Mouse (Mus musculus) kidney, adult 2 months (tissue): ENCODE results near the gene Gm37240. TPM values are rescaled to one million over a fixed set of nuclear protein-coding genes. Genes with fewer than 3 reads are reported as not detected.

Experiments used
- DNase-seq: peaks from one replicate; pipeline ENCODE4 v3.0.0; 2021
- H3K27ac ChIP-seq: fragments of 200-500 bp; 2 replicates; pipeline ENCODE4 v1.5.1; 2012; ENCODE audit warnings: low read depth, low read length, control low read depth, inconsistent platforms; ENCODE audit not compliant: insufficient read depth
- H3K27me3 ChIP-seq: fragments of 200-500 bp; replicated peaks from 2 replicates; pipeline ENCODE4 v1.6.1; 2012; ENCODE audit warnings: mild to moderate bottlenecking, moderate library complexity, low read length, inconsistent platforms; ENCODE audit not compliant: control insufficient read depth, insufficient read depth
- H3K36me3 ChIP-seq: fragments of 200-500 bp; 2 replicates; pipeline ENCODE4 v1.6.1; 2012; ENCODE audit warnings: mild to moderate bottlenecking, moderate library complexity, low read length, inconsistent platforms; ENCODE audit not compliant: control insufficient read depth, insufficient read depth
- H3K4me1 ChIP-seq: fragments of 200-500 bp; 2 replicates; pipeline ENCODE4 v1.6.1; 2011; ENCODE audit warnings: low read length; ENCODE audit not compliant: control insufficient read depth, insufficient read depth
- H3K4me3 ChIP-seq: fragments of 200-500 bp; 2 replicates; pipeline ENCODE4 v1.5.1; 2011; ENCODE audit warnings: mild to moderate bottlenecking, low read depth, low read length, control low read depth; ENCODE audit not compliant: insufficient read depth
- CTCF ChIP-seq: fragments of 200-500 bp; conservative IDR thresholded peaks from 2 replicates; pipeline ENCODE4 v1.5.1; 2011; ENCODE audit warnings: low read depth, mild to moderate bottlenecking, control low read depth, low read length, moderate library complexity, mixed read lengths; ENCODE audit not compliant: insufficient read depth, insufficient read length
- POLR2A ChIP-seq: fragments of 200-500 bp; IDR thresholded peaks from one replicate; pipeline ENCODE4 v1.6.1; 2011; ENCODE audit warnings: low read depth, low read length, control low read depth
- WGBS: fragments of 180-500 bp; shearing (Covaris S2); methylation state at CpG from one replicate; pipeline ENCODE4 v1.1.7; 2018; 5-methylcytosine and 5-hydroxymethylcytosine counted together
- polyA plus RNA-seq: library from polyadenylated mRNA; depleted of rRNA; stranded (reverse); fragments of >200 nt; gene quantifications from 2 replicates; pipeline ENCODE4 v1.2.3, GENCODE M21; 2012

Gene Gm37240
- polyA plus RNA-seq, 1 experiment, result 5.5 TPM

DNA sequence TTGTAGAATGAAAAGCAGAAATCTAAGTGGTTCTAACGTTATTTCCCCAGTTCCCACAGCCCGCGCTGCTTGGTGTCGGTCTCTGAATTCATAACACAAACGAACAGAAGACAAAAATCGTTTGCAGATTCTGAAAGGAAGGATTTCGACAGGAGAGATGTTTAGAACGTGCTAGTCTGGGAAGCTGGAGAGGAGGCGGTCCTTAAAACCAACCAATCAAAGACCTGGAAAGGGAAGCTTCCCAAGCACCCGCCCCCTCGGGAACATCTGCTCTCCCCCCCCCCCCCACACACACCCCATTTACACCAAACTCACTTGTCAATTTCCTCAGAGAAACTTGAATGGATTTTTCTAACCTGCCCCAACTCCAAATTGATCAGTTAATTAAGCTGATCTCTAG, 780.4 kb downstream of the Gm37240 start:
- H3K27me3 ChIP-seq, result no peaks in the 10 kb centered on the region
- DNase-seq, result no peak
- no peaks in the 10 kb centered on the region for H3K36me3 ChIP-seq
- no peak overlapping the region for H3K27ac ChIP-seq
- H3K4me1 ChIP-seq, result no peaks in the 10 kb centered on the region
- 69% methylated on average over 11 of the region's 11 CpGs for WGBS
- H3K4me3 ChIP-seq, result no peak overlapping the region
- no peak for TF ChIP-seq CTCF
- TF ChIP-seq POLR2A, result no peak

DNA sequence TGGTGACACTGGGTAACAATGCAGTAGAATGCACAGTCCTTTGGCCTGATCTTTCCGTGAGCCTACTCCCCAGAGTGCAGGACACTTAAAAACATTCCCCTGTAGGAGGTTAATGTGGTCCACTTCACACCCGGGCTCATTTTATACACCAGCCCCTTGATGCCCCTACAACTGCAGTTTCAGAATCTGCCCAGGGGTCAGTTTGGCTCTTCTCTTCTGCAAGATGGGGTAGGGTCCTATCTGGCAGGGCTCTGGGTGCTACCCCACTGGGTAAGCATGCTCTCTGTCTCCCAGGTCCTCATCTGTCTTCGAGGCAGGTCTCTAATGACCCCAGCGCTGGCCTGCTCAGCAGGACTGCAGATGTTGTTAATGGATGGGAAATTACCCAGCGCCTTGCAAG, 783.0 kb downstream of the Gm37240 start:
- DNase-seq, result no peak
- H3K4me1 ChIP-seq, result no peaks in the 10 kb centered on the region
- 43% methylated on average over 5 of the region's 5 CpGs for WGBS
- no peaks in the 10 kb centered on the region for H3K27me3 ChIP-seq
- H3K27ac ChIP-seq, result no peak overlapping the region
- TF ChIP-seq POLR2A (no peak), CTCF (no peak)
- H3K36me3 ChIP-seq, result no peaks in the 10 kb centered on the region
- H3K4me3 ChIP-seq, result no peak overlapping the region

DNA sequence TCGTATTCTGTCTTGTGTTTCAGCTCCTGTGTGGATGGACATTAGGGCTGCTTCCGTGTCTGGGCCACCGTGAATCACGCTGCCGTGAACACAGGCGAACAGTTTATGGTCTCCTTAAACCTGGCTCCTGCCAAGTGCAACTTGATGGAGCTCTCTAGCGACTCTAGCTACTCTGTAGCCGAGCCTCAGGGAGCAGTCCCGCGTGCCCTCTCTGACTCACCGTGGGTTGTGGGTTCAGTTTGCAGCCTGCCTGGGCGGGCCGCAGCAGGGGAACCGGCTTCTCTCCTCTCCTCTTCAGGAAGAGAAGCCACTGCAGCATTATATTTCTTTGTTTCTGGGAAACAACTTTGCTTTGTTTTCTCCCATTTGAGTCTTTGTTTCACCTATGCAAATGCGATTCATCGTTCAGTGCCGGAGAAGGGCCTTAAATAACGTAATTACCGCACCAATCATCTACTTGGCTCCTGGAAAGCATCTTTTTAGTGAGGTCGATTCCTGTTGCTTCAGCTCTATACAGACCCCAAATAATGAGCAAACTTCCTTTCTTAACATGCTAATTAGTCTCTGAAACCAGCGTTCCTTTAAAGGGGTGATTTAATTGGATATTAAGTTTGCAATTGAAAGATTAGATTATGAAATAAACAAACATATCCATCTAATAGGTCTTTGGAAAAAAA, 806.3 kb downstream of the Gm37240 start:
- H3K36me3 ChIP-seq, result no peaks in the 10 kb centered on the region
- no peak for TF ChIP-seq CTCF
- DNase-seq, result no peak
- no peaks in the 10 kb centered on the region for H3K4me1 ChIP-seq
- H3K27ac ChIP-seq, result no peak overlapping the region
- H3K4me3 ChIP-seq, result no peak overlapping the region
- WGBS, result 40% methylated on average over 21 of the region's 21 CpGs
- no peaks in the 10 kb centered on the region for H3K27me3 ChIP-seq

DNA sequence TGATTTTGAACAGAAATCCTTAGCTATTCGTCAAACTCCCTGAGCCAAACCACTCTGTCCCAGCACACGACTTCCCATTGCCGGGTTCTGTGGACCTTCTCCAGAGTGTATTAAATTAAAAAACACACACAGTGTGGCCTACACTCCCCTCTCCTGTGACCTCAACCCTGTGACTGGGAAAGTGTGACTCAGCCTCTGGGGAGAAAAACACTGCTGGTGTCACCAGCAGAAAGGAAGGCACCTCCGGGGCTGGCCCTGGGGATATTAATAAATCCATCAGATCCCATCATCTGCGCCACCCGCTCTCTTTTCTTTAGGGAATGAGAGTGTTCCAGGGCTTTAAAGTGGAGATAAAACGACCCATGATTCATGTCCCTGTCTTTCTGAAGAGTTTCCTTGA, 823.2 kb downstream of the Gm37240 start:
- Histone ChIP-seq H3K27ac (no peak overlapping the region), H3K27me3 (no peaks in the 10 kb centered on the region), H3K36me3 (no peaks in the 10 kb centered on the region), H3K4me3 (no peak overlapping the region), H3K4me1 (no peaks in the 10 kb centered on the region)
- 37% methylated on average over 7 of the region's 7 CpGs for WGBS
- TF ChIP-seq POLR2A (no peak), CTCF (no peak)
- DNase-seq, result no peak

DNA sequence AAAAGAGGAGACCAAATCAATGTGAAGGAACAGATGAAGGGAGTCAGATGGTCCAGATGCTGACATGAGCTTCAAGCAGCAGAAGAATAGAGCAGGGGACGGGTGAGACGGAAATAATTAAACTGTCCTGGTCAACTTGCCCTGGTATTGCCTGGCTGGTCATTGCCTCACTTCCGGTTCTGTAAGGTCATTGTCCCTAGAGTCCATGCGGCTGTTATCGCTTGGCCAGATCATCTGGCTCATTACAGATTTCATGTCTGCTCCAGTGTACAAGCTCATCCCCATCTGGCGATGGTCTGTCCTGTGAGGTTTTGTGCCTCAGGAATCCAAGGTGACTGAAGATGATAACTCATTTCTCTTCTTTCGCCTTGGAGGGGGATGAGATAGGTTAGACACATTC, 827.2 kb downstream of the Gm37240 start:
- TF ChIP-seq CTCF, result no peak
- TF ChIP-seq POLR2A, result no peak
- H3K4me3 ChIP-seq, result no peak overlapping the region
- no peak overlapping the region for H3K27ac ChIP-seq
- 84% methylated on average over 7 of the region's 7 CpGs for WGBS
- H3K36me3 ChIP-seq, result no peaks in the 10 kb centered on the region
- H3K27me3 ChIP-seq, result no peaks in the 10 kb centered on the region
- no peak for DNase-seq
- H3K4me1 ChIP-seq, result no peaks in the 10 kb centered on the region

DNA sequence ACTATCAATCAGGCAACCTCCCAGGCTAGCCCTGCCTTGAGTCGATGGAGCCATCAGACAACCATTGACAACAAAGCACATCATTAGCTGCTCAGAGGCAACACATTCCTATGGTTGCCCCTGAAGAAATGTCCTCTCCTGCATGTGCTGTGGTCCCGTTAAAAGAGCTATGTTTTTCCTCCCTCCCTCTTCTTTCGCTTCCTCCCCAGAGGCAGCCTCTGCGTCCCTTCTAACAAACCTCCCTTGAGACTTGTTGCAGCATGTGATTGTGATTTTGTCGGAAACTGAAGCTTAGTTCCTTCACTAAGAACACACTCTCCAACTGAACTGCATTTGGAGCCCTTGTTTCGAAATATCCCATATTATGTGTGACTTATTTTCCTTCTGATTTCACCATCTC, 830.1 kb downstream of the Gm37240 start:
- TF ChIP-seq POLR2A (no peak), CTCF (no peak)
- Histone ChIP-seq H3K4me1 (no peaks in the 10 kb centered on the region), H3K27ac (no peak overlapping the region), H3K4me3 (no peak overlapping the region), H3K27me3 (no peaks in the 10 kb centered on the region), H3K36me3 (no peaks in the 10 kb centered on the region)
- DNase-seq, result no peak
- 63% methylated on average over 6 of the region's 6 CpGs for WGBS

DNA sequence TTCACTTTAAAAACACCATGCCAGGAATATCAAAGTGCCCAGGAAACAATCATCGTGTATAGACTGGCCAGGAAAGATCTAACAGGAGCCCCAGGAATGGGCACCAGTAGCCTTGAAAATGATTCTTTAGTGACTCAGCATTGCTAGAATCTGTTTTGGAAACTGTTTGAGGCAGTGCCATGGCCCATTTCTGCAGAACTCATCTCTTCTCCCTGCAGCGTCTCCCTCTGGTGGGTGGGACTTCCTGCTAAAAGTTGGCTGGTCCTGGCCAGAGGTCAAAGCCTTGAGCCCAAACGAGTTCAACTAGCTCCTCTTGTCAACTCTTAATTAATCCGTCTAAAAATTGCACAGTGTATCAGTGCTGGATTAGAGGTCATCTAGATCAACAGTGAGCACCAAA, 833.8 kb downstream of the Gm37240 start:
- Histone ChIP-seq H3K27me3 (no peaks in the 10 kb centered on the region), H3K4me1 (no peaks in the 10 kb centered on the region), H3K4me3 (no peak overlapping the region), H3K36me3 (no peaks in the 10 kb centered on the region), H3K27ac (no peak overlapping the region)
- DNase-seq, result no peak
- TF ChIP-seq CTCF, result no peak
- no peak for TF ChIP-seq POLR2A
- 62% methylated on average over 4 of the region's 4 CpGs for WGBS
